Mouse (Mus musculus) liver, adult 2 months (tissue): ENCODE results near the gene Slc25a30. TPM values are rescaled to one million over a fixed set of nuclear protein-coding genes. Genes with fewer than 3 reads are reported as not detected.

ENCODE experiments used
- DNase-seq: peaks from one replicate; pipeline ENCODE4 v3.0.0-alpha.2; 2011; ENCODE audit warnings: low read depth, low spot score; ENCODE audit errors: extremely low read depth
- H3K27ac ChIP-seq: fragments of 200-500 bp; replicated peaks from 2 replicates; pipeline ENCODE4 v1.5.1; 2012; ENCODE audit warnings: low read depth, mild to moderate bottlenecking, control low read depth, inconsistent platforms, low read length; ENCODE audit not compliant: insufficient read depth
- H3K27me3 ChIP-seq: fragments of 200-500 bp; 2 replicates; pipeline ENCODE4 v1.6.1; 2012; ENCODE audit warnings: mild to moderate bottlenecking, moderate library complexity, low read length, inconsistent platforms; ENCODE audit not compliant: control insufficient read depth, insufficient read depth
- H3K36me3 ChIP-seq: fragments of 200-500 bp; 2 replicates; pipeline ENCODE4 v1.6.1; 2012; ENCODE audit warnings: low read length, inconsistent platforms; ENCODE audit not compliant: control insufficient read depth, insufficient read depth
- H3K4me1 ChIP-seq: fragments of 200-500 bp; 2 replicates; pipeline ENCODE4 v1.6.1; 2011; ENCODE audit warnings: low read length; ENCODE audit not compliant: control insufficient read depth, insufficient read depth
- H3K4me3 ChIP-seq: fragments of 200-500 bp; 2 replicates; pipeline ENCODE4 v1.5.1; 2011; ENCODE audit warnings: low read depth, mild to moderate bottlenecking, control low read depth, low read length, moderate library complexity; ENCODE audit not compliant: insufficient read depth
- H3K79me2 ChIP-seq: fragments of 200-500 bp; 2 replicates; pipeline ENCODE4 v1.6.1; 2012; ENCODE audit warnings: inconsistent platforms, mild to moderate bottlenecking, low read length, moderate library complexity; ENCODE audit not compliant: control insufficient read depth, insufficient read depth
- H3K9ac ChIP-seq: fragments of 200-500 bp; 2 replicates; pipeline ENCODE4 v1.6.1; 2012; ENCODE audit warnings: low read depth, mild to moderate bottlenecking, control low read depth, inconsistent platforms, low read length
- CTCF ChIP-seq: fragments of 200-500 bp; IDR thresholded peaks from 2 replicates; pipeline ENCODE4 v1.5.1; 2011; ENCODE audit warnings: low read depth, low read length, control low read depth
- POLR2A ChIP-seq: fragments of 200-500 bp; IDR thresholded peaks from 2 replicates; pipeline ENCODE4 v1.6.1; 2011; ENCODE audit warnings: low read length, control low read depth; ENCODE audit not compliant: insufficient read depth; ENCODE audit errors: extremely low read depth
- WGBS: fragments of 180-500 bp; shearing (Covaris S2); methylation state at CpG from one replicate; pipeline ENCODE4 v1.1.7; 2018; 5-methylcytosine and 5-hydroxymethylcytosine counted together
- polyA plus RNA-seq: library from polyadenylated mRNA; depleted of rRNA; stranded (reverse); fragments of >200 nt; gene quantifications from 2 replicates; pipeline ENCODE4 v1.2.3, GENCODE M21; 2012
- total RNA-seq: library from RNA; depleted of rRNA; stranded (reverse); fragments of >200 nt; gene quantifications from 2 replicates; pipeline ENCODE4 v1.2.3, GENCODE M21; 2014

Slc25a30 gene
- total and polyA plus RNA-seq, 2 experiments = 14.8 to 17.4 TPM

DNA sequence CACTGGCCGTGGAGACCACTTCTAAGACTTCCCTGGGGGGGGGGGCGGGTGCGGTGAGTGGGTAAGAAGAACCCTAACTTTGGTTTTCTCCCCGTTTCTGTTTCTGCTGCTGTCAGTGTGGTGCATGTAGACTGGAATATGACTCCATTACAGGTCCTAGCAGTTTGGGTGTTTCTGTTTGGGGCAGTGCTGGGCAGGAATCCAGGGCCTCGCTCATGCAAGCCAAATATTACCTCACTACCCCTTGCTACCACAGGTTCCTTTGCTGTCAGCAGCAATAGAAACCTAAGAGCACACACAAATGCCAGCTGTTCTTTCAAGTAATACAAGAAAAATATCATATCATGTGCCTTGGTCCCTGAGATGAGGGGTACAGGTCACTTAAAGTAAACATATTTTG lies 33.2 kb upstream of the Slc25a30 start:
- H3K9ac ChIP-seq = peak overlapping the region; percentile 2; the same call in 1 of the 2 replicates
- peak; percentile 81 for DNase-seq
- no peaks in the 10 kb centered on the region for H3K79me2 ChIP-seq
- 60% methylated on average over 5 of the region's 5 CpGs for WGBS
- H3K36me3 ChIP-seq = no peaks in the 10 kb centered on the region
- H3K27ac ChIP-seq = peak overlapping the region; percentile 33
- TF ChIP-seq POLR2A = no peak
- TF ChIP-seq CTCF = no peak
- no peaks in the 10 kb centered on the region for H3K4me1 ChIP-seq
- H3K4me3 ChIP-seq = no peak overlapping the region
- H3K27me3 ChIP-seq = no peaks in the 10 kb centered on the region

GRCm38 (mm10) chr14:75819341-75819740 lies 32.5 kb upstream of the Slc25a30 start:
- Histone ChIP-seq H3K27ac (no peak overlapping the region), H3K36me3 (no peaks in the 10 kb centered on the region), H3K79me2 (no peaks in the 10 kb centered on the region), H3K4me1 (no peaks in the 10 kb centered on the region), H3K4me3 (no peak overlapping the region), H3K9ac (no peak overlapping the region), H3K27me3 (no peaks in the 10 kb centered on the region)
- DNase-seq = no peak
- WGBS = 91% methylated on average over 2 of the region's 2 CpGs
- no peak for TF ChIP-seq POLR2A
- TF ChIP-seq CTCF = no peak

DNA sequence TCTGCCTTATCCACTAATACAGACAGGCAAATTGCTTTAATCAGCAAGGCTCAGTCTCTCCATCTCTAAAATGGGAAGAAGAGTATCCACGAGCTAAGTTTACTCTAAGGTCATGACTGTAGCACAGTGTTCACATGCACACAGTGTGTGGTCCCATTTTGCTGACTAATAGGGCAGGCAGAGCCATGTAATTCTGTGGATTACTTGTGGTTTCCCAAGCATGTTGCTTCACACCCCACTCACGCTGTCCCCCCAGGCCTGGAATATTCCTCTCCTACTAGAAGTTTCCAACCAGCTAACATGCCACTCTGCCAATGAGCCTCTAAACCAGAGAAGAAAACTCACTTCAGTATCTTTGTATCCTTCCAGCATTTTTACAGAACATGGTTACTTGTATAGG lies 31.7 kb upstream of the Slc25a30 start:
- no peak for TF ChIP-seq POLR2A
- TF ChIP-seq CTCF = no peak
- Histone ChIP-seq H3K4me3 (no peak overlapping the region), H3K9ac (no peak overlapping the region), H3K27me3 (no peaks in the 10 kb centered on the region), H3K79me2 (no peaks in the 10 kb centered on the region), H3K36me3 (no peaks in the 10 kb centered on the region), H3K27ac (no peak overlapping the region), H3K4me1 (no peaks in the 10 kb centered on the region)
- WGBS = 89% methylated on average over 2 of the region's 2 CpGs
- DNase-seq = no peak

DNA sequence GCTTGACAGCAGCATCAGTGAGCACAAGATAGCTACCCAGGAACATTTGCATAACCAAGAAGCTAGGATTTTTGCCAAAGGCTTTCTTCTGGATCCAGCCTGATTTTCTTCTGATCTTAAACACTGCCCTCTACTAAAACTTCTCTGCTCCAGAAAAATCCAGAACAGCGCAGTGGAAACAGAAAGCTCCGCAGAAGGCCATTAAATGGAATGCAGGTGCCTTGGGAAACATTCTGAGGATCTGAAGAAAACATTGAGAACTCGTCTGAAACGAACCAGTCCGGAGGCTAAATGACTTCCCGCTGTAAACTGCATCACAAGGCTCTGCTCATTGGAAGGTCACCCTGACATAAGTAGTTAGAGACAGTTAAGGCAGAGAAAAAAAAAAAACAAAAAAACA lies 23.1 kb upstream of the Slc25a30 start:
- no peak overlapping the region for H3K27ac ChIP-seq
- no peaks in the 10 kb centered on the region for H3K79me2 ChIP-seq
- H3K27me3 ChIP-seq = no peaks in the 10 kb centered on the region
- no peaks in the 10 kb centered on the region for H3K36me3 ChIP-seq
- no peak overlapping the region for H3K4me3 ChIP-seq
- H3K4me1 ChIP-seq = peaks cover 14% of the 10 kb centered on the region; the same call in 1 of the 2 replicates
- DNase-seq = no peak
- 94% methylated on average over 6 of the region's 6 CpGs for WGBS
- no peak for TF ChIP-seq POLR2A
- TF ChIP-seq CTCF = no peak
- no peak overlapping the region for H3K9ac ChIP-seq

DNA sequence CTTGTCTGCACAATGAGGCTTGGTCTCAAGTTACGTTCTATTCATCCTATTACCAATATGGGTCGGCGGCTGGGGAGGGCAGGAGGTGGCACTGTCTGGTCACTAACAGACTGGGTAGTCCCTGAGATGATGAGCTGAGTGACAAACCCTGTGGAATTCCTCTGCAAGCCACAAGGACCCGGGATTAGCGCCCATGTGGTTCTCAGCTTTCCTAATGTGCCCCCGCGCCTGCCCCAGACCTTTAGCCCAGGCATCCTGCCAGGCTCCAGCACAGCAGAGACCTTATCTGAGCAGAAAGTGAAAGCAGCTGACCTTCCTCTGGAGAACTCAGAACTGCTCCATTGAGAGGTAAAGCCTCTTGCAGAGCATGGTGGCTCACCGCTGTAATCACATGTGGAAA lies 21.0 kb upstream of the Slc25a30 start:
- H3K4me1 ChIP-seq = peaks cover 18% of the 10 kb centered on the region; the same call in 1 of the 2 replicates
- peak; percentile 92 for DNase-seq
- H3K79me2 ChIP-seq = no peaks in the 10 kb centered on the region
- no peaks in the 10 kb centered on the region for H3K27me3 ChIP-seq
- WGBS = 7% methylated on average over 8 of the region's 8 CpGs
- H3K36me3 ChIP-seq = no peaks in the 10 kb centered on the region
- H3K4me3 ChIP-seq = peak overlapping the region; percentile 11; the same call in 1 of the 2 replicates
- peak overlapping the region; percentile 97 for H3K27ac ChIP-seq
- TF ChIP-seq CTCF = peak; percentile 74
- no peak for TF ChIP-seq POLR2A
- H3K9ac ChIP-seq = peak overlapping the region; percentile 47

GRCm38 (mm10) chr14:75797769-75798386 lies 11.0 kb upstream of the Slc25a30 start:
- H3K79me2 ChIP-seq = no peaks in the 10 kb centered on the region
- 30% methylated on average over 5 of the region's 5 CpGs for WGBS
- peaks cover 30% of the 10 kb centered on the region for H3K4me1 ChIP-seq
- H3K27ac ChIP-seq = peak overlapping the region; percentile 60
- peak overlapping the region; percentile 0; the same call in 1 of the 2 replicates for H3K9ac ChIP-seq
- H3K4me3 ChIP-seq = no peak overlapping the region
- no peaks in the 10 kb centered on the region for H3K27me3 ChIP-seq
- no peaks in the 10 kb centered on the region for H3K36me3 ChIP-seq
- DNase-seq = peak; percentile 92
- TF ChIP-seq POLR2A = no peak
- TF ChIP-seq CTCF = no peak
